ENCODE assay signal across 7 mouse cellular contexts in genomic region chr7:44310285-44310877, GRCm38 (mm10). TPM values are rescaled to one million over a fixed set of nuclear protein-coding genes. Genes with fewer than 3 reads are reported as not detected.
DNase-seq lines count a peak whose midpoint lies in the region; ATAC-seq and TF ChIP-seq lines count a peak whose summit lies in the region.

No protein-coding gene starts in this region.

- WGBS in lung, embryonic 15.5 days: 3% methylated on average over 36 of the region's 40 CpGs
- WGBS in lung, adult 2 months: under 1% methylated on average over 36 of the region's 40 CpGs
- 1% methylated on average over 40 of the region's 40 CpGs for WGBS in cerebellum, adult 2 months
- WGBS in embryonic facial prominence, embryonic 15.5 days: under 1% methylated on average over 38 of the region's 40 CpGs
- WGBS in kidney, embryonic 16.5 days: under 1% methylated on average over 22 of the region's 40 CpGs

- ATAC-seq in lung, embryonic 15.5 days (ENCODE audit: borderline replicate concordance, extremely low read depth, low FRiP score, low TSS enrichment): peak; percentile 9
- ATAC-seq in embryonic facial prominence, embryonic 15.5 days (ENCODE audit: insufficient number of reproducible peaks, low FRiP score, low TSS enrichment, low read depth): 0 out of 2 replicates have a peak, but pooled peaks have one; percentile 4
- ATAC-seq in kidney, embryonic 16.5 days (ENCODE audit: low FRiP score, low TSS enrichment): peak; percentile 12; the same call in 1 of the 2 replicates
- ATAC-seq in activated CD4-positive, CD25-positive, alpha-beta regulatory T cell, adult 4 months: no peak

- peak overlapping the region; percentile 96 for H3K4me2 ChIP-seq in lung, embryonic 15.5 days
- peak overlapping the region; percentile 99 for H3K4me2 ChIP-seq in embryonic facial prominence, embryonic 15.5 days (replicated peaks)
- peak overlapping the region; percentile 95 for H3K4me2 ChIP-seq in kidney, embryonic 16.5 days (replicated peaks; ENCODE audit: low read depth, low read length)

- peak overlapping the region; percentile 44 for H3K4me3 ChIP-seq in lung, embryonic 15.5 days
- H3K4me3 ChIP-seq in lung, adult 2 months (replicated peaks; ENCODE audit: extremely low read depth, low read depth, low read length): no peak overlapping the region
- peak overlapping the region; percentile 69 for H3K4me3 ChIP-seq in cerebellum, adult 2 months (replicated peaks; ENCODE audit: insufficient read depth, low read depth, low read length)
- H3K4me3 ChIP-seq in embryonic facial prominence, embryonic 15.5 days (replicated peaks): peak overlapping the region; percentile 53
- H3K4me3 ChIP-seq in kidney, embryonic 16.5 days (ENCODE audit: low read length): peak overlapping the region; percentile 51

- TF ChIP-seq CTCF in lung, adult 2 months (IDR thresholded peaks at IDR 0.05; ENCODE audit: insufficient read depth, low read length): no peak
- no peak for TF ChIP-seq CTCF in cerebellum, adult 2 months (IDR thresholded peaks at IDR 0.05; ENCODE audit: borderline replicate concordance, insufficient read depth, low read depth, low read length)

- no peak overlapping the region for H3K27ac ChIP-seq in lung, embryonic 15.5 days
- 0 out of 2 replicates have a peak overlapping the region, but pooled peaks have one; percentile 24 for H3K27ac ChIP-seq in cerebellum, adult 2 months (ENCODE audit: insufficient read depth, low read length)
- no peak overlapping the region for H3K27ac ChIP-seq in embryonic facial prominence, embryonic 15.5 days (replicated peaks)
- H3K27ac ChIP-seq in kidney, embryonic 16.5 days (ENCODE audit: low read length): 0 out of 2 replicates have a peak overlapping the region, but pooled peaks have one; percentile 13

- peaks cover 54% of the 10 kb centered on the region for H3K27me3 ChIP-seq in lung, embryonic 15.5 days
- no peaks in the 10 kb centered on the region for H3K27me3 ChIP-seq in cerebellum, adult 2 months (ENCODE audit: control insufficient read depth, insufficient read depth, low read length)
- H3K27me3 ChIP-seq in embryonic facial prominence, embryonic 15.5 days: 0 out of 2 replicates have a peak, but pooled peaks cover 5% of the 10 kb centered on the region
- peaks cover 10% of the 10 kb centered on the region; the same call in 1 of the 2 replicates for H3K27me3 ChIP-seq in kidney, embryonic 16.5 days (ENCODE audit: insufficient read depth, low read length)

- H3K36me3 ChIP-seq in lung, embryonic 15.5 days: no peaks in the 10 kb centered on the region
- H3K36me3 ChIP-seq in embryonic facial prominence, embryonic 15.5 days: no peaks in the 10 kb centered on the region
- no peaks in the 10 kb centered on the region for H3K36me3 ChIP-seq in kidney, embryonic 16.5 days (ENCODE audit: insufficient read depth, low read length)

- peak overlapping the region; percentile 32 for H3K9ac ChIP-seq in lung, embryonic 15.5 days
- H3K9ac ChIP-seq in embryonic facial prominence, embryonic 15.5 days: peak overlapping the region; percentile 45
- H3K9ac ChIP-seq in kidney, embryonic 16.5 days (replicated peaks; ENCODE audit: low read length): peak overlapping the region; percentile 65

- H3K9me3 ChIP-seq in lung, embryonic 15.5 days: no peaks in the 10 kb centered on the region
- no peaks in the 10 kb centered on the region for H3K9me3 ChIP-seq in embryonic facial prominence, embryonic 15.5 days (replicated peaks)
- H3K9me3 ChIP-seq in kidney, embryonic 16.5 days (ENCODE audit: low read length): no peaks in the 10 kb centered on the region

- no peak for DNase-seq in lung, adult 2 months
- peak; percentile 38 to 50 for DNase-seq in cerebellum, adult 2 months
- DNase-seq in neural tube, embryonic 10.5 days (ENCODE audit: extremely low spot score, low spot score): peak; percentile 57

- H3K4me1 ChIP-seq in lung, embryonic 15.5 days: peaks cover 21% of the 10 kb centered on the region
- peaks cover 3% of the 10 kb centered on the region; the same call in 1 of the 2 replicates for H3K4me1 ChIP-seq in lung, adult 2 months (ENCODE audit: control insufficient read depth, insufficient read depth, low read length)
- peaks cover 9% of the 10 kb centered on the region; the same call in 1 of the 2 replicates for H3K4me1 ChIP-seq in cerebellum, adult 2 months (ENCODE audit: control insufficient read depth, insufficient read depth, low read length)
- H3K4me1 ChIP-seq in embryonic facial prominence, embryonic 15.5 days: peaks cover 53% of the 10 kb centered on the region
- peaks cover 35% of the 10 kb centered on the region for H3K4me1 ChIP-seq in kidney, embryonic 16.5 days (ENCODE audit: insufficient read depth, low read length)

- TF ChIP-seq POLR2A in lung, adult 2 months (IDR thresholded peaks at IDR 0.05; ENCODE audit: borderline replicate concordance, extremely low read depth, low read depth, low read length): no peak
- TF ChIP-seq POLR2A in cerebellum, adult 2 months (IDR thresholded peaks at IDR 0.05; ENCODE audit: borderline replicate concordance, insufficient read depth, low read length): no peak

RNA-seq across cellular contexts. Expression of gene Shank1, which starts 0.3 kb away (rescaled TPM):
- polyA plus RNA-seq in lung, embryonic 15.5 days (2015; fragmentation: Nextera tagmentation; extraction: Ambion mirVana): 0.96 and 1.1 TPM in 2 replicates
- 0.44 and 0.65 TPM in 2 replicates for polyA plus RNA-seq in lung, adult 2 months (2012; rRNA removed)
- 51.4 and 60.7 TPM in 2 replicates for polyA plus RNA-seq in cerebellum, adult 2 months (2012; rRNA removed)
- 3.7 and 6.1 TPM in 2 replicates for polyA plus RNA-seq in embryonic facial prominence, embryonic 15.5 days (2015; fragmentation: Nextera tagmentation; extraction: Ambion mirVana)
- 1.5 and 1.7 TPM in 2 replicates for polyA plus RNA-seq in kidney, embryonic 16.5 days (2015; fragmentation: Nextera tagmentation; extraction: Ambion mirVana)
- not detected for polyA plus RNA-seq in activated CD4-positive, CD25-positive, alpha-beta regulatory T cell, adult 4 months (2017; shearing (Covaris generic))

RNA-seq across cellular contexts. Expression of gene Clec11a, which starts 3.7 kb away (rescaled TPM):
- polyA plus RNA-seq in lung, embryonic 15.5 days (2015; fragmentation: Nextera tagmentation; extraction: Ambion mirVana): 2.5 and 2.6 TPM in 2 replicates
- polyA plus RNA-seq in lung, adult 2 months (2012; rRNA removed): 9.4 and 11.5 TPM in 2 replicates
- polyA plus RNA-seq in cerebellum, adult 2 months (2012; rRNA removed): 2.4 and 3.0 TPM in 2 replicates
- polyA plus RNA-seq in embryonic facial prominence, embryonic 15.5 days (2015; fragmentation: Nextera tagmentation; extraction: Ambion mirVana): 26.1 and 28.1 TPM in 2 replicates
- 3.6 and 5.8 TPM in 2 replicates for polyA plus RNA-seq in kidney, embryonic 16.5 days (2015; fragmentation: Nextera tagmentation; extraction: Ambion mirVana)
- under 1 TPM; 0.51 to 0.73 TPM for polyA plus RNA-seq in activated CD4-positive, CD25-positive, alpha-beta regulatory T cell, adult 4 months (2017; shearing (Covaris generic))

RNA-seq across cellular contexts. Expression of gene Gm15517, which starts 49.1 kb away (rescaled TPM):
- polyA plus RNA-seq in lung, embryonic 15.5 days (2015; fragmentation: Nextera tagmentation; extraction: Ambion mirVana): not detected in 2 replicates
- polyA plus RNA-seq in lung, adult 2 months (2012; rRNA removed): not detected in 2 replicates
- not detected in 2 replicates for polyA plus RNA-seq in cerebellum, adult 2 months (2012; rRNA removed)
- polyA plus RNA-seq in embryonic facial prominence, embryonic 15.5 days (2015; fragmentation: Nextera tagmentation; extraction: Ambion mirVana): not detected in 2 replicates
- not detected in 2 replicates for polyA plus RNA-seq in kidney, embryonic 16.5 days (2015; fragmentation: Nextera tagmentation; extraction: Ambion mirVana)
- not detected for polyA plus RNA-seq in activated CD4-positive, CD25-positive, alpha-beta regulatory T cell, adult 4 months (2017; shearing (Covaris generic))

RNA-seq across cellular contexts. Expression of gene Acp4, which starts 53.2 kb away (rescaled TPM):
- polyA plus RNA-seq in lung, embryonic 15.5 days (2015; fragmentation: Nextera tagmentation; extraction: Ambion mirVana): not detected in 2 replicates
- polyA plus RNA-seq in lung, adult 2 months (2012; rRNA removed): not detected in 2 replicates
- not detected in 2 replicates for polyA plus RNA-seq in cerebellum, adult 2 months (2012; rRNA removed)
- 0.23 and 0.30 TPM in 2 replicates for polyA plus RNA-seq in embryonic facial prominence, embryonic 15.5 days (2015; fragmentation: Nextera tagmentation; extraction: Ambion mirVana)
- not detected in 2 replicates for polyA plus RNA-seq in kidney, embryonic 16.5 days (2015; fragmentation: Nextera tagmentation; extraction: Ambion mirVana)
- not detected for polyA plus RNA-seq in activated CD4-positive, CD25-positive, alpha-beta regulatory T cell, adult 4 months (2017; shearing (Covaris generic))

Comparison
In these comparisons a context has a peak if more than half of its experiments do, and no peak if none do; other contexts are left out.
1. H3K27ac ChIP-seq: peak in cerebellum, adult 2 months (single experiment) and kidney, embryonic 16.5 days (single experiment); none in lung, embryonic 15.5 days (single experiment) and embryonic facial prominence, embryonic 15.5 days (single experiment).
2. Peak in every context shown above with its lines, with median percentiles within 50 percentile points of each other: H3K4me2 ChIP-seq and H3K9ac ChIP-seq.